Mouse (Mus musculus) lung, embryonic 14.5 days (tissue): ENCODE measurements at regions not wholly inside any gene's neighbourhood (a gene's known extent, or its start where the extent isn't known, plus 50 kb on each side); places are given as distances from the start of the nearest gene placed in this dataset.

Experiments used
- ATAC-seq: fragments of 200-750 bp; cut with Nextera tagmentation; 2 replicates; pipeline ENCODE4 v1.8.0; 2017; ENCODE audit warnings: mild to moderate bottlenecking, moderate TSS enrichment, moderate library complexity; ENCODE audit not compliant: insufficient read depth
- DNase-seq: peaks from one replicate; pipeline ENCODE4 v3.0.0-alpha.2; 2015
- H3K27ac ChIP-seq: fragments of 300-500 bp; sonication (generic); 2 replicates; pipeline ENCODE4 v1.5.1; 2014; ENCODE audit warnings: low read depth, mild to moderate bottlenecking, moderate library complexity
- H3K27me3 ChIP-seq: fragments of 300-500 bp; sonication (generic); 2 replicates; pipeline ENCODE4 v1.6.1; 2014; ENCODE audit warnings: low read length, control low read depth; ENCODE audit not compliant: insufficient read depth
- H3K36me3 ChIP-seq: fragments of 300-500 bp; sonication (generic); 2 replicates; pipeline ENCODE4 v1.6.1; 2014; ENCODE audit warnings: control low read depth; ENCODE audit not compliant: insufficient read depth
- H3K4me1 ChIP-seq: fragments of 300-500 bp; sonication (generic); 2 replicates; pipeline ENCODE4 v1.6.1; 2014; ENCODE audit warnings: antibody characterized with exemption, control low read depth; ENCODE audit not compliant: insufficient read depth
- H3K4me2 ChIP-seq: fragments of 300-500 bp; sonication (generic); 2 replicates; pipeline ENCODE4 v1.6.1; 2014; ENCODE audit warnings: mild to moderate bottlenecking
- H3K4me3 ChIP-seq: fragments of 300-500 bp; sonication (generic); 2 replicates; pipeline ENCODE4 v1.5.1; 2014; ENCODE audit warnings: low read depth, low read length
- H3K9ac ChIP-seq: fragments of 300-500 bp; sonication (generic); 2 replicates; pipeline ENCODE4 v1.6.1; 2014
- H3K9me3 ChIP-seq: fragments of 300-500 bp; sonication (generic); 2 replicates; pipeline ENCODE4 v1.6.1; 2016; ENCODE audit warnings: low read depth, low read length, control low read depth
- CTCF ChIP-seq: IDR thresholded peaks from 2 replicates; pipeline ENCODE4 v1.5.1; 2016; ENCODE audit warnings: antibody characterized with exemption, low read depth
- WGBS: fragments of 180-500 bp; shearing (Covaris S2); extraction: QIAGEN DNeasy Blood & Tissue Kit; methylation state at CpG from one replicate; pipeline ENCODE4 v1.1.7; 2014; 5-methylcytosine and 5-hydroxymethylcytosine counted together

DNA sequence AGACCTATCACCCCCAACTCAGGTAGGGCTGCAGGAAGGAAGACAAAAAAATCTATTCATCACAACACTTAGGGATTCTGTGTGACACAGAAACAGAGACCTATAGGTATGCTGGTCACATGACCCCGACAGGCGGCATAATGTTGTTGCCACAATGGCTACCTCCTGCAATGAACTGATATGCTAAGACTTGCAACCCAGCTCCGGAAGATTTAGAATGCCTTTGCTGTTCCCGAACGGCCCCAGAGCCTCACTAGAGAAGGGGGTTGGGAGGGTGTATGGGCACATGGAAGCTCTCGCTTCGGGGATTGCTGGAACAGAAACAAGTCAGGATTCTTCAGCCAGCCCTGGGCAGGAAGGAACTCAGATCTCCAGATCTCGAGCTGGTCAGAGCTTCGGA lies 55.5 kb upstream of the Tnrc6c start:
- ATAC-seq: no peak
- DNase-seq: no peak
- Histone ChIP-seq H3K9ac (peak overlapping the region; percentile 21), H3K27me3 (peaks cover 50% of the 10 kb centered on the region), H3K4me1 (0 out of 2 replicates have a peak, but pooled peaks cover 11% of the 10 kb centered on the region), H3K27ac (no peak overlapping the region), H3K4me3 (peak overlapping the region; percentile 33), H3K36me3 (no peaks in the 10 kb centered on the region), H3K9me3 (no peaks in the 10 kb centered on the region), H3K4me2 (peak overlapping the region; percentile 64)
- no peak for TF ChIP-seq CTCF
- 7% methylated on average over 9 of the region's 9 CpGs for WGBS

DNA sequence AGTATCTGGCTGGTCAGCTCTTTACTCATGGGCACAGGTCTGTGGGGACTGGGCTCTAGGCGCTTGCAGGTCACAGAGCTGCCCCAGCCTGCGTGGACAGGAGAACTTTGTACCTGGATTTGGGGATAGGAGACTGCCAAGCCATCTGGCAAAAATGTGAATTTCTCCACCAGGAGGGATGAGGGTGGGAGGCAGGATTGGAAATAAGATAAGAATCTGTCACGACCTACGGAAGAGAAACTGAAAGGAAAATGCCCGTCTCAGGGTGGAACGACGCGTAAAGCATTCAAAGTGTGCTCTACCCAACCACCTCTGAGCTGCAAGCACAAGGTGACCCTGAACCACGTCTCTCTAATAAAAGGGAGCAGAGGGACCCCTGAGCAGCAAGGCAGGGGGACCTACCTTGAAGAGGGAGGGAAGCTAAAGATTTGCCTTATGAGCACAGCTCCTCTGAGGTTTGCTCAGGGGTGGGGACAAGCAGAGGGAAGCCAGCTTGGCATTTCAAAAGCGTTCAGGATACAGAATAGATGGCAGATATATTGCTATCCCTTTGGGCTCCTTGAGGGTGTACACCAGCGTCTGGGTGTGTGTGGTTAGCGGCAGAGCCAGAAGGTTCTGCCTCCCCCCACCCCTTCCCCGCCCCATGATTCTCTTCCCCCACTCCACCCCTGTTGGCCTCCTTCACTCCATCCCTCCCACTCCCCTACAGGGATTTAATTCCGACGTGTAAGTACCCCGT lies 54.9 kb upstream of the Tnrc6c start:
- no peak for TF ChIP-seq CTCF
- H3K27me3 ChIP-seq: peaks cover 50% of the 10 kb centered on the region
- H3K4me2 ChIP-seq: peak overlapping the region; percentile 64
- ATAC-seq: no peak
- 0 out of 2 replicates have a peak, but pooled peaks cover 11% of the 10 kb centered on the region for H3K4me1 ChIP-seq
- H3K4me3 ChIP-seq: peak overlapping the region; percentile 33
- H3K9me3 ChIP-seq: no peaks in the 10 kb centered on the region
- no peak for DNase-seq
- WGBS: 5% methylated on average over 16 of the region's 16 CpGs
- no peaks in the 10 kb centered on the region for H3K36me3 ChIP-seq
- H3K27ac ChIP-seq: no peak overlapping the region
- H3K9ac ChIP-seq: peak overlapping the region; percentile 21

DNA sequence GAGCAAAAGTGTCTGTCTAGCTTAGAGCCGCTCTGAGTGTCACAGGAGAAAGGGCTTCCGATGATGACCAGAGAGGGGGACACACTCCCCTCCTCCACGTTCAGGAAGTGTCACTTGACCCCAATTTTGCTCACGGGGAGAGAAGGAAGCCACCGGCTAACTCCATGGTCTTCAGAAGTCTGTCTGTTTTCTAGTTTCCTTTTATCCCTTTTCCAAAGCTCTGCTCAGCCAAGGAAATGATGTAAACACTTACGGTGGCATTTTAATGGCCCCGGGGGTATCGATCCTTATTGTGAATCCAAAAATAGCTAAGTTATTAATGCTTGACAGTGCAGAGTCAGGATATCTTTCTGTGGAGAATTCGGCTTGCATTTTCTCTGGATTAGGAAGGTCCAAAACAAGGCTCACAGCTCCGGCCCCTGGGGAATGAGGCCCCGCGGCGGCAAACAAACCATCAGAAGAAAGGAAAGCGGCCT lies 54.3 kb upstream of the Tnrc6c start:
- peak overlapping the region; percentile 64 for H3K4me2 ChIP-seq
- H3K9ac ChIP-seq: no peak overlapping the region
- peak overlapping the region; percentile 33; the same call in 1 of the 2 replicates for H3K4me3 ChIP-seq
- 10% methylated on average over 14 of the region's 14 CpGs for WGBS
- H3K36me3 ChIP-seq: no peaks in the 10 kb centered on the region
- no peaks in the 10 kb centered on the region for H3K9me3 ChIP-seq
- ATAC-seq (no peak), DNase-seq (no peak)
- peaks cover 50% of the 10 kb centered on the region for H3K27me3 ChIP-seq
- H3K27ac ChIP-seq: no peak overlapping the region
- H3K4me1 ChIP-seq: 0 out of 2 replicates have a peak, but pooled peaks cover 11% of the 10 kb centered on the region
- no peak for TF ChIP-seq CTCF

DNA sequence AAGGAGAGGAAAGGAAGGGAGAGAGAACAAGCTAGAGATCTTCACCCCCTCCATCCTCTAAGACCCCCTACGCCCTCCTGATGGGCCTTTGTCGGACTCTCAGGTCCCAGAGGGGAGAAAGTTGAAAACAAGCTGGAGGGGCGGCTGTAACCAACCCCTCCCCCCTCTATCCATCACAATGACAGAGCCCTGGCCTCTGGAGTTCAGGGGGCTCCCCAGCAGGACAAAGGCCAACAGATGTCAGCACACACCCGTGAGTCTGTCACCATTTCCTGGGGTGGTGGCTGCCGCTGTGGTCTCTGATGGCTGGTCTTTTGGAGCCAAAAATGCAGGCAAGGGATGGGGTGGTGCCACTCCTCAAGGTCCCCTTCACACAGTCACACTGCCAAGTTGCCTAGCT lies 52.9 kb upstream of the Tnrc6c start:
- Histone ChIP-seq H3K9me3 (no peaks in the 10 kb centered on the region), H3K4me1 (0 out of 2 replicates have a peak, but pooled peaks cover 14% of the 10 kb centered on the region), H3K36me3 (no peaks in the 10 kb centered on the region), H3K4me3 (no peak overlapping the region), H3K9ac (no peak overlapping the region), H3K27ac (no peak overlapping the region), H3K4me2 (no peak overlapping the region), H3K27me3 (peaks cover 50% of the 10 kb centered on the region)
- no peak for ATAC-seq
- no peak for TF ChIP-seq CTCF
- no peak for DNase-seq
- WGBS: 8% methylated on average over 5 of the region's 5 CpGs

- 29% methylated on average over 2 of the region's 2 CpGs for WGBS
- H3K27me3 ChIP-seq: peaks cover 22% of the 10 kb centered on the region
- H3K4me1 ChIP-seq: 0 out of 2 replicates have a peak, but pooled peaks cover 13% of the 10 kb centered on the region
- ATAC-seq: no peak
- no peak overlapping the region for H3K4me2 ChIP-seq
- no peak overlapping the region for H3K4me3 ChIP-seq
- no peaks in the 10 kb centered on the region for H3K9me3 ChIP-seq
- no peaks in the 10 kb centered on the region for H3K36me3 ChIP-seq
- no peak for TF ChIP-seq CTCF
- no peak overlapping the region for H3K9ac ChIP-seq
- H3K27ac ChIP-seq: no peak overlapping the region
- DNase-seq: no peak
Observed at GRCm38 (mm10) chr11:117604019-117604418, 50.1 kb upstream of the Tnrc6c start.
